Mouse (Mus musculus): ENCODE measurements around the gene Nav2. TPM values are rescaled to one million over a fixed set of nuclear protein-coding genes. Genes with fewer than 3 reads are reported as not detected.

The Nav2 gene
- polyA plus RNA-seq, 1 experiment, result 51.7 TPM

GRCm38 (mm10) chr7:49055273-49055672 lies 146.8 kb downstream of the Nav2 start:
- TF ChIP-seq EP300 (IDR thresholded peaks at IDR 0.05; ENCODE audit: insufficient read depth, low read depth, low read length) (no peak), POLR2A (IDR thresholded peaks at IDR 0.05; ENCODE audit: insufficient read depth, low read length) (no peak), CTCF (IDR thresholded peaks at IDR 0.05; ENCODE audit: low read depth, low read length) (no peak)
- H3K4me3 ChIP-seq (ENCODE audit: low read depth, low read length), result no peak overlapping the region
- H3K36me3 ChIP-seq (ENCODE audit: control insufficient read depth, insufficient read depth, low read length, poor library complexity, severe bottlenecking), result no peaks in the 10 kb centered on the region
- no peak overlapping the region for H3K9ac ChIP-seq (ENCODE audit: low read depth, poor library complexity, severe bottlenecking)
- no peaks in the 10 kb centered on the region for H3K4me1 ChIP-seq (ENCODE audit: control insufficient read depth, insufficient read depth, low read length)
- H3K27me3 ChIP-seq (ENCODE audit: control insufficient read depth, insufficient read depth, low read length, poor library complexity, severe bottlenecking), result no peaks in the 10 kb centered on the region
- H3K9me3 ChIP-seq (replicated peaks; ENCODE audit: control insufficient read depth, insufficient read depth, low read length, poor library complexity, severe bottlenecking), result no peaks in the 10 kb centered on the region
- no peak overlapping the region for H3K27ac ChIP-seq (ENCODE audit: insufficient read depth, low read length)

- H3K27ac ChIP-seq (ENCODE audit: insufficient read depth, low read length), result no peak overlapping the region
- no peaks in the 10 kb centered on the region for H3K36me3 ChIP-seq (ENCODE audit: control insufficient read depth, insufficient read depth, low read length, poor library complexity, severe bottlenecking)
- TF ChIP-seq CTCF (IDR thresholded peaks at IDR 0.05; ENCODE audit: low read depth, low read length), result no peak
- no peak for TF ChIP-seq POLR2A (IDR thresholded peaks at IDR 0.05; ENCODE audit: insufficient read depth, low read length)
- TF ChIP-seq EP300 (IDR thresholded peaks at IDR 0.05; ENCODE audit: insufficient read depth, low read depth, low read length), result no peak
- no peaks in the 10 kb centered on the region for H3K27me3 ChIP-seq (ENCODE audit: control insufficient read depth, insufficient read depth, low read length, poor library complexity, severe bottlenecking)
- no peak overlapping the region for H3K4me3 ChIP-seq (ENCODE audit: low read depth, low read length)
- no peaks in the 10 kb centered on the region for H3K4me1 ChIP-seq (ENCODE audit: control insufficient read depth, insufficient read depth, low read length)
- H3K9ac ChIP-seq (ENCODE audit: low read depth, poor library complexity, severe bottlenecking), result no peak overlapping the region
- no peaks in the 10 kb centered on the region for H3K9me3 ChIP-seq (replicated peaks; ENCODE audit: control insufficient read depth, insufficient read depth, low read length, poor library complexity, severe bottlenecking)
Measured at GRCm38 (mm10) chr7:49058304-49059012, 149.9 kb downstream of the Nav2 start.

- Histone ChIP-seq H3K27ac (ENCODE audit: insufficient read depth, low read length) (no peak overlapping the region), H3K27me3 (ENCODE audit: control insufficient read depth, insufficient read depth, low read length, poor library complexity, severe bottlenecking) (no peaks in the 10 kb centered on the region), H3K4me3 (ENCODE audit: low read depth, low read length) (no peak overlapping the region), H3K4me1 (ENCODE audit: control insufficient read depth, insufficient read depth, low read length) (no peaks in the 10 kb centered on the region), H3K9ac (ENCODE audit: low read depth, poor library complexity, severe bottlenecking) (no peak overlapping the region), H3K36me3 (ENCODE audit: control insufficient read depth, insufficient read depth, low read length, poor library complexity, severe bottlenecking) (no peaks in the 10 kb centered on the region), H3K9me3 (replicated peaks; ENCODE audit: control insufficient read depth, insufficient read depth, low read length, poor library complexity, severe bottlenecking) (no peaks in the 10 kb centered on the region)
- TF ChIP-seq CTCF (IDR thresholded peaks at IDR 0.05; ENCODE audit: low read depth, low read length) (no peak), POLR2A (IDR thresholded peaks at IDR 0.05; ENCODE audit: insufficient read depth, low read length) (no peak), EP300 (IDR thresholded peaks at IDR 0.05; ENCODE audit: insufficient read depth, low read depth, low read length) (no peak)
Measured at GRCm38 (mm10) chr7:49064792-49065521, 156.4 kb downstream of the Nav2 start.

- Histone ChIP-seq H3K36me3 (ENCODE audit: control insufficient read depth, insufficient read depth, low read length, poor library complexity, severe bottlenecking) (no peaks in the 10 kb centered on the region), H3K4me3 (ENCODE audit: low read depth, low read length) (no peak overlapping the region), H3K9ac (ENCODE audit: low read depth, poor library complexity, severe bottlenecking) (no peak overlapping the region), H3K4me1 (ENCODE audit: control insufficient read depth, insufficient read depth, low read length) (no peaks in the 10 kb centered on the region), H3K9me3 (replicated peaks; ENCODE audit: control insufficient read depth, insufficient read depth, low read length, poor library complexity, severe bottlenecking) (no peaks in the 10 kb centered on the region), H3K27me3 (ENCODE audit: control insufficient read depth, insufficient read depth, low read length, poor library complexity, severe bottlenecking) (no peaks in the 10 kb centered on the region), H3K27ac (ENCODE audit: insufficient read depth, low read length) (no peak overlapping the region)
- TF ChIP-seq POLR2A (IDR thresholded peaks at IDR 0.05; ENCODE audit: insufficient read depth, low read length), result no peak
- TF ChIP-seq EP300 (IDR thresholded peaks at IDR 0.05; ENCODE audit: insufficient read depth, low read depth, low read length), result no peak
- TF ChIP-seq CTCF (IDR thresholded peaks at IDR 0.05; ENCODE audit: low read depth, low read length), result peak; percentile 29
Measured at GRCm38 (mm10) chr7:49065621-49066475, 157.3 kb downstream of the Nav2 start.

- TF ChIP-seq CTCF (IDR thresholded peaks at IDR 0.05; ENCODE audit: low read depth, low read length) (no peak), EP300 (IDR thresholded peaks at IDR 0.05; ENCODE audit: insufficient read depth, low read depth, low read length) (no peak), POLR2A (IDR thresholded peaks at IDR 0.05; ENCODE audit: insufficient read depth, low read length) (no peak)
- H3K9me3 ChIP-seq (replicated peaks; ENCODE audit: control insufficient read depth, insufficient read depth, low read length, poor library complexity, severe bottlenecking), result no peaks in the 10 kb centered on the region
- H3K27ac ChIP-seq (ENCODE audit: insufficient read depth, low read length), result no peak overlapping the region
- no peak overlapping the region for H3K9ac ChIP-seq (ENCODE audit: low read depth, poor library complexity, severe bottlenecking)
- H3K4me3 ChIP-seq (ENCODE audit: low read depth, low read length), result no peak overlapping the region
- no peaks in the 10 kb centered on the region for H3K27me3 ChIP-seq (ENCODE audit: control insufficient read depth, insufficient read depth, low read length, poor library complexity, severe bottlenecking)
- no peaks in the 10 kb centered on the region for H3K4me1 ChIP-seq (ENCODE audit: control insufficient read depth, insufficient read depth, low read length)
- H3K36me3 ChIP-seq (ENCODE audit: control insufficient read depth, insufficient read depth, low read length, poor library complexity, severe bottlenecking), result no peaks in the 10 kb centered on the region
Measured at GRCm38 (mm10) chr7:49066828-49067227, 158.3 kb downstream of the Nav2 start.

Measured in ES-Bruce4 (cell line).